Mouse (Mus musculus) adrenal gland, postnatal 4 days (tissue): Measurements from ENCODE around the gene Ccdc73. TPM values are rescaled to one million over a fixed set of nuclear protein-coding genes. Genes with fewer than 3 reads are reported as not detected.
"Not testable (repeated sequence)": the region's sequence is repeated elsewhere in the genome, so short reads cannot be mapped to it uniquely, and the experiment has no call there.

ENCODE experiments used
- DNase-seq, 2 experiments: peaks; one replicate each; pipeline ENCODE4 v3.0.0; 2021 to 2022; ENCODE audit warnings: low spot score in 2 of 2, mixed read lengths in 2 of 2
- total RNA-seq, 2 experiments: library from RNA; stranded (reverse); gene quantifications; 2 replicates each; pipeline ENCODE4 v1.2.3; 2021

Ccdc73 gene
- total RNA-seq, 2 experiments from 2014 or later = 3.9 to 5.2 TPM

- no peak for DNase-seq
Measured at GRCm38 (mm10) chr2:105023815-105024214, 156.2 kb downstream of the Ccdc73 start.

GRCm38 (mm10) chr2:105025610-105026009 lies 158.0 kb downstream of the Ccdc73 start:
- DNase-seq = not testable (repeated sequence)

- DNase-seq = no peak
Measured at GRCm38 (mm10) chr2:105026950-105027695, 159.5 kb downstream of the Ccdc73 start.

DNA sequence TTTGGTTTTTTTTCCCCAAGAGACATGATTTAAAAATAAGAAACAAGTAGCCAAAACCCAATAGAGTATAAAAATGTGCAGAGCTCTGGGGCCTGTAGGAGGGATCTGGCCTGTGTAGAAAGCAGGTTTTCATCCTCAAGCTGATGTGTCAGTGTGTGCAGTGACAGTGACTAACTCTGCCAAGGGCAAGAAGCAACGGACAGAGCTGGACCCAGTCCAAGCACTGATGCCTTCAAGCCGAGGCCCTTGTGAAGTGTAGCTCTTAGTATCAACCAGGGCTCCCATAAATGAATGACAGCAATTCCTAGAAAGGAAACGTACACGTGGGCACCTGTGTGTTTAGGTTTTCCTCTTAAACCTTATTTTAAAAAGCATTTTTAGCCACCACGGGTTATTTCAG lies 161.2 kb downstream of the Ccdc73 start:
- DNase-seq = no peak

GRCm38 (mm10) chr2:105030505-105030904 lies 162.9 kb downstream of the Ccdc73 start:
- DNase-seq = no peak

DNA sequence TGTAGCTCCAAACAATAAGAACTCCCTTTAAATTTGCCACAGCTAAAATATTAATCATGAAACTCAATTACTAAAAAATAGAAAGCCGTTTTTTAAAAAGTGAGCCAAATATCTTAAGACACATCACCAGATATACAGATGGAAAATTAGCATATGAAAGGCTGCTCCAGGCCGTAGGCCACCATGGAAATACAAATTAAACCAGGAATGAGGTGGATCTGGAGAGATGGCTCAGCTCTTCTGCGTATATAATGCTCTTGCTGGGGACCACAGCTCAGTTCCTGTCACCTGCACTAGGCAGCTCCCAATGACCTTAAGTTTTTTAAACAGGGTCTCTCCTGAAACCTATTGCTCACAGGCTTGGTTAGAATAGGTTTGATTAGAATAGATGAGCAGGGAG lies 166.5 kb downstream of the Ccdc73 start:
- DNase-seq = no peak

DNA sequence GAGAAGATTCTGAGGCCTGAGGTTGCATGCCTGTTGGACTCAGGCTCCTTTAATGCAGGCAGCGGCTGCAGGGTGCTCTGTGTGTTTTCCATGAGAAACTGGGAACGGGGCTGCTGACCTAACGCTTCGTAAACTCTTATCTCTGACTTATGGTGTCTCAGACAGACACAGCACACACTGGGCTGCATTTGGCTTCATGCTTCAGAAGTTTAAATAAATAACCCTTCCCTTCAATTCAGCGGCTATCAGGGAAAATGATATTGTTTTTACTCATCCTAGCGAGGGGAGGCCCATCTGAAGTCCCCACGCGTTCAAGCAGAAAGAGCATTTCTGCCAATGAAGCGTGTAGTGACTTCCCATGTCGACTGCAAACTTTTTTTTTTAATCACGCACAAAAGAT lies 168.4 kb downstream of the Ccdc73 start:
- DNase-seq = no peak

- DNase-seq = no peak
Measured at GRCm38 (mm10) chr2:105036401-105037070, 168.9 kb downstream of the Ccdc73 start.

DNA sequence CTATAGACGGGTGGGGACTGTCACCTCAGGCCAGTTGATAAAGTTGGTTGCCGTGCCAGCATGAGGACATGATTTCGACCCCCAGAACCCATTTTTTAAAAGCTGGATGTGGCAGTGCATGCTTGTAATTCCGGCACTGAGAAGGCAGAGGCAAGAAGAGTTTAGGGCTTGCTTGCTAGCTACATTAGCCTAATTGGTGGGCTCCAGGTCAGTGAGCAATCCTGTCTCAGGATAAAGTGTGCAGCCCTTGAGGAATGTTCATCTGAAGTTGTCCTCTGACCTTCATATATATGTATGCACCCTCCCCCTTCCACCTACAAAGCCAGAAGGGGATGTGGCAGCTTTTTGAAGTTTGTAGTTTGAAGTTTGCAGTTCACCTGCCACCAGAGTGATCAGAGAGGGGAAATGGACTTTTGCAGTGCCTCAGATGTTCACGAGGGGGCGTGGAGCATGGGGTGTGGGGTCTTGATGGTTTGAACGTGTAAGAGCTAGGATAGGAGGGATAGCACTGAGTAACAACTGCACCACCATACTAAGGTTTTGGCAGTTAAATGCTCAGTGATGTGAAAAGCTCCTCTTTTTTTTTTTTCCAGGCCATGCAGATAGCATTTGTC lies 170.5 kb downstream of the Ccdc73 start:
- no peak for DNase-seq

- no peak for DNase-seq
Measured at GRCm38 (mm10) chr2:105038879-105039278, 171.3 kb downstream of the Ccdc73 start.

GRCm38 (mm10) chr2:105040859-105041258 lies 173.3 kb downstream of the Ccdc73 start:
- no peak for DNase-seq

GRCm38 (mm10) chr2:105043152-105043551 lies 175.5 kb downstream of the Ccdc73 start:
- DNase-seq = no peak

GRCm38 (mm10) chr2:105048301-105048700 lies 180.7 kb downstream of the Ccdc73 start:
- no peak for DNase-seq

GRCm38 (mm10) chr2:105055529-105055928 lies 187.9 kb downstream of the Ccdc73 start:
- no peak for DNase-seq

DNA sequence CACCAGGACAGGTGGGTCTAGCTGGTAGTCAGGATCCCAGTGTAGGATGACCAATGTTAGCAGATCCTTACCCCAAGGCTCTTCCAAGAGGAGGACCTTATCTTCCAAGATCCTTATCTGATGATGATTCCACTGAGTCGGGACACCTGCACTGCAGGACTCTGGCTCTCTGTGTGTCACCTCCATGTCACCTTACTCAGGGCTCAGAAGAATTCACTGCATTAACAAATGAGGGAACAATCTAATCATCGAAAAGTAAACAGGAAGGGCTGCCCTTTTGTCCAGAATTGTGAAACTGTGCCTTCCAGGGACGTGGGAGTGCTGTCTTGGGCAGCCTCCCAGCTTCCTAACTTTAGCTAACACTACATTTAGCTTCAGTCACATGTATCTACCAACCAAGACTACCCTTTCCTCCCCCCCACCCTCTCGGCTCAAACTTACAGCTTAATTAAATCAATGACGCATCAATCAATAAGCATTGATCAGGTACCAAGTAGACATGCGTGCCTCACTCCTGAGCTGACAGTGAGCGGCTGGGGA lies 191.0 kb downstream of the Ccdc73 start:
- no peak for DNase-seq

GRCm38 (mm10) chr2:105062741-105063372 lies 195.3 kb downstream of the Ccdc73 start:
- no peak for DNase-seq

Other genes with a start within 250 kb of the Ccdc73 start
- 10 to 100 TPM; 15.5 to 19.3 TPM for gene Tcp11l1, start 155.6 kb upstream of the Ccdc73 start, total RNA-seq
- not detected for gene Pin1rt1, start 151.4 kb upstream of the Ccdc73 start, total RNA-seq
- 1 to 10 TPM; 4.6 to 5.2 TPM for gene Depdc7, start 124.9 kb upstream of the Ccdc73 start, total RNA-seq
- 10 to 100 TPM; 25.5 to 28.1 TPM for gene Qser1, start 51.0 kb upstream of the Ccdc73 start, total RNA-seq
- gene Prrg4, start 17.9 kb upstream of the Ccdc73 start, total RNA-seq = 1 to 10 TPM; 4.2 to 5.5 TPM
- 100 to 1,000 TPM; 193 to 197 TPM for gene Eif3m, start 149.3 kb downstream of the Ccdc73 start, total RNA-seq
- not detected for gene Gm11060, start 224.2 kb downstream of the Ccdc73 start, total RNA-seq